Mouse (Mus musculus) bone marrow, adult 2 months (tissue): ENCODE data around the gene Zswim4. TPM values are rescaled to one million over a fixed set of nuclear protein-coding genes. Genes with fewer than 3 reads are reported as not detected.
A peak's percentile ranks its signal among the peaks of the same experiment; 100 is the strongest.

Source experiments
- H3K27ac ChIP-seq: fragments of 200-500 bp; 2 replicates; pipeline ENCODE4 v1.5.1; 2012; ENCODE audit warnings: low read depth, mild to moderate bottlenecking, control low read depth, inconsistent platforms, low read length; ENCODE audit not compliant: control insufficient read depth, poor library complexity, insufficient read depth
- H3K4me1 ChIP-seq: fragments of 200-500 bp; 2 replicates; pipeline ENCODE4 v1.6.1; 2011; ENCODE audit warnings: low read length; ENCODE audit not compliant: control insufficient read depth, insufficient read depth
- H3K4me3 ChIP-seq: fragments of 200-500 bp; replicated peaks from 2 replicates; pipeline ENCODE3; 2011; ENCODE audit warnings: mild to moderate bottlenecking, low read depth, low read length, control low read depth; ENCODE audit not compliant: control insufficient read depth
- CTCF ChIP-seq: fragments of 200-500 bp; IDR thresholded peaks from 2 replicates; pipeline ENCODE4 v1.5.1; 2011; ENCODE audit warnings: low read length, control low read depth; ENCODE audit not compliant: control insufficient read depth, insufficient read depth
- POLR2A ChIP-seq: fragments of 200-500 bp; IDR thresholded peaks from 2 replicates; pipeline ENCODE4 v1.6.1; 2011; ENCODE audit warnings: low read depth, mild to moderate bottlenecking, control low read depth, low read length, borderline replicate concordance; ENCODE audit not compliant: control insufficient read depth
- WGBS: fragments of 180-500 bp; shearing (Covaris S2); methylation state at CpG from one replicate; pipeline ENCODE4 v1.1.7; 2018; 5-methylcytosine and 5-hydroxymethylcytosine counted together
- polyA plus RNA-seq: library from polyadenylated mRNA; stranded (reverse); fragments of >200 nt; gene quantifications from 2 replicates; pipeline ENCODE4 v1.2.4, GENCODE M21; 2011; ENCODE audit warnings: low replicate concordance; ENCODE audit not compliant: missing spikeins, insufficient read depth, insufficient read length

Zswim4 gene
- polyA plus RNA-seq, 1 experiment = 4.0 TPM

DNA sequence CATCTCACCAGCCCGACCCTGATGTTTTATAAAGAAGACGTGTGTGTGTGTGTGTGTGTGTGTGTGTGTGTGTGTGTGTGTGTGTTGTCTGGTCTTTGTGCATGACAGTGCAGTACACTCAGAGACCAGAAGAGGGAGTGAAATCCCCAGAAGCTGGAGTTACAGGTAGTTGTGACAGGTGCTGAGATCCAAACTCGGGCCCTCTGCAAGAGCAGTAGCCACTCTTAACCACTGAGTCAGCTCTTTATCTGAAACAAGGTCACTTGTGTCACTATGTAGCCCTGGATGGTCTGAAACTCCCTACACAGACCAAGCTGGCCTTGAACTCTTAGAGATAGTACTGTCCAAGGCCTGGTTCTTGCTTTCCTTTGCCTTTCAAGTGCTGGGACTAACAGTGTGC is 30.2 kb downstream of the Zswim4 start:
- WGBS = 87% methylated on average over 3 of the region's 3 CpGs
- H3K27ac ChIP-seq = no peak overlapping the region
- TF ChIP-seq CTCF (no peak), POLR2A (no peak)
- peaks cover 14% of the 10 kb centered on the region for H3K4me1 ChIP-seq
- no peak overlapping the region for H3K4me3 ChIP-seq

- Histone ChIP-seq H3K4me3 (no peak overlapping the region), H3K4me1 (peaks cover 14% of the 10 kb centered on the region), H3K27ac (no peak overlapping the region)
- no peak for TF ChIP-seq CTCF
- no peak for TF ChIP-seq POLR2A
- 79% methylated on average over 5 of the region's 5 CpGs for whole genome bisulfite sequencing
Observed at GRCm38 (mm10) chr8:84205073-84205472, 31.8 kb downstream of the Zswim4 start.

DNA sequence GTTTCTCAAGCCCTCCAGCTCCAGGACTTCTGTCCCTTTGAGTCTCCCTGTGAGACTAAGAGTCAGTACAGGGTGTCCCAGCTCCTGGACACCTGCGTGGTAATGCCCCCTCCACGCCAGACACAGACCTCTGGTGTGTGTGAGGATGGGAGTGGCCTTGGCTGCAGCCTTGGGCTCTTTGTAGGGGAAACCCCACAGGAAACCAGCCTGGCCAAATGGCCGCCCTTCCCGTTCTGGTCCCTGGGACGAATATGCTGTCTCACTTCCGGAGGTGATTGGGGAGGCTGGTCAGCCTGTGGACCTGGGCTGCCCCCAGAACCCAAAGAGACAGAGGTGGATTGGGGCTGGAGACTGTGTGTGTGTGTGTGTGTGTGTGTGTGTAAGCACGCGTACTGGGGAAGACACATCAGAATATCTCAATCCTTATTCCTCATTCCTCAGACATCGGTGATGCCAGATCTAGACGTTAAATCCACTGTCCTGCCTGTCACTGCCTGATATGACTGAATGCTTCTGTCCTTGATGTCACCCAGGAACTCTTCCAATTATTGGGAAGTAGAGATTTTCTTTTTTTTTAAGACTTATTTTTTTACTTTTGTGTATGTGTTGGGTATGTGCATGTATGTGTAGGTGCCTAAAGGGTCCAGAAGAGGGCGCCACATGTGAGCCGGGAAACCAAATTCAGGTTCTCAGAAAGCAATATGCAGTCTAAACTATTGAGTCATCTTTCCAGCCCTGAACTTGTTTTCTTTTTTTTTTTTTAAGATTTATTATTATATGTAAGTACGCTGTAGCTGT is 32.7 kb downstream of the Zswim4 start:
- peak overlapping the region; percentile 66 for H3K4me3 ChIP-seq
- WGBS = 17% methylated on average over 13 of the region's 13 CpGs
- peak overlapping the region; percentile 94 for H3K27ac ChIP-seq
- peaks cover 11% of the 10 kb centered on the region for H3K4me1 ChIP-seq
- TF ChIP-seq CTCF = peak; percentile 40
- peak; percentile 49; the same call in 1 of the 2 replicates for TF ChIP-seq POLR2A

DNA sequence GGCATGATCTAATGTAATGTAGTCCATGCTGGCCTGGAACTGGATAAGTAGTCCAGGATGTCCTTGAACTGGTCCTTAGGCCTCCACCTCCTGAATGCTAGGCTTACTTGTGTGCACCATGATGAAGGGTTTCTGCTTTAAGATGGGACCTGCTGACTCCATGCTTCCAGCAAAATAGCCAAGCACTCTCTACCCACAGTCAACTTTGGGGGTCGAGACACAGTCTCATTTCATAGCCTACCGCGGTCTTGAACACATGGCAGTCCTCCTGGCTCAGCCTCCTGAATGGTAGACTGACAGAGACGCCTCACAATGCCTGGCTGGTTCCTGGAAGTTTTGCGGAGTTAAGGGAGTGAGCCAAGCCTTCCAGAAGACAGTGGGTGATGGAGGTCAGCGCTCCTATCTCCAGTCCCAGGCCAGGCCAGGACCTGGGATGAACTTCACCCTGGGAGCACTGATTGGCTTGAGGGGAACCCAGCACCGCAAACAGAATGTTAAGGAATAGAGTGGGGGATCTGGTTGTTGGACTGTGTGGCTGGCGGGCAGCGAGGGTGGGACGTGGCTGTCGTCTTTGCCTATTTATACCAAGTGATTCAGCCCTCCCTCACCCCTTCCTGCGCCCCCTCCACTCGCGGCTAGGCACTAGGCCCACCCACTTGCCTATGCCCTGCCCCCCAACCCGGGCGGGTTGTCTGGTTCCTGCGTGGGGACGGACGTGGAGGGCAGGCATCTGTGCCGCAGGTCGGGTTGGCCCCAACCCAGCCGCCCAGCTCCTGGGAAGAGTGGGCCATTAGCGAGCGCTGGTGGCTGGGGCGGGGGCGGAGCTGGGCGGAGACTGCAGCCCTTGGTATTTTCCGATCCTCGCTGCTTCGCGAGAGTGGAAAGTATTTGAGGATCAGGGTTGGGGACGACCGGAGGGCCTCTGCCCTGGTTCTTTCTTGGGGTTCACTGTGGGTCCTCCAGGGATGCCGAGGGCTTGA is 33.6 kb downstream of the Zswim4 start:
- peak overlapping the region; percentile 94 for H3K27ac ChIP-seq
- WGBS = 8% methylated on average over 34 of the region's 34 CpGs
- H3K4me1 ChIP-seq = peaks cover 11% of the 10 kb centered on the region
- peak overlapping the region; percentile 66 for H3K4me3 ChIP-seq
- TF ChIP-seq CTCF (no peak), POLR2A (peak; percentile 62; the same call in 1 of the 2 replicates)

- TF ChIP-seq POLR2A (peak; percentile 56; the same call in 1 of the 2 replicates), CTCF (no peak)
- Histone ChIP-seq H3K27ac (peak overlapping the region; percentile 94), H3K4me1 (peaks cover 11% of the 10 kb centered on the region), H3K4me3 (peak overlapping the region; percentile 74)
- 18% methylated on average over 9 of the region's 9 CpGs for WGBS
Observed at GRCm38 (mm10) chr8:84202466-84202865, 34.4 kb downstream of the Zswim4 start.

DNA sequence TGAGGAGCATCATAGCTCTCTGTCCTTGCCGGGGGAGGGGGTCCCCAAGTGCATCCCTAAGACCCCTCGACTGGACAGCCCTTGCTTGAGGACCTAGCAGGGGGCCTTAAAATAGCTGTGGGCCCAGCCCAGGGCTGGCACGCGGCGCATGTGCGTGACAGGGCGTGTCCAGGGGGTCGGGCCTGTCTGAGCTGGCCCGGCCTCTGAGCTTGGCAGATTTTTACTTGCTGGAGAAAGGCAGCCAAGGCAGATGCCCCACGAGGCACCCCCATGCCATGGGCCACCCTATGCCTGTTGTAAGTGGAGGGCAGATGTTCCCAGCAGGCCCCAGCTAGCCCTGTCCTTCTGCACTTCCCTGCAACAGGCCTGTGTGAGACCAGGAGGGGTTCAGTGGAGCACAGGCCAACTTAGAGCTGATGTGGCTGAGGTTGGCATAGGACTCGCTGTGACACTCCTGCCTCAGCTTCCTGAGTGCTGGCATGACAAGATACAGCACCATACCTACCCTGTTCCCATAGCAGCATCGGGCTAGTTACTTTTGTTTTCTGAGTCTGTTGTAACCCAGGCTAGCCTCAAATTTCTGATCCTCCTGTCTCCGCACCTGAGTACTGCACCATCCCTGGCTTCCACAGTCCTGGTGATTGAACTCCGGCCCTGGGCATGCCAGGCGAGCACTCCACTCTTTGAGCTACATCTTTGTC is 35.2 kb downstream of the Zswim4 start:
- Histone ChIP-seq H3K4me3 (peak overlapping the region; percentile 74), H3K4me1 (peaks cover 11% of the 10 kb centered on the region), H3K27ac (peak overlapping the region; percentile 94)
- 17% methylated on average over 15 of the region's 15 CpGs for WGBS
- peak; percentile 10; the same call in 1 of the 2 replicates for TF ChIP-seq CTCF
- TF ChIP-seq POLR2A = no peak

DNA sequence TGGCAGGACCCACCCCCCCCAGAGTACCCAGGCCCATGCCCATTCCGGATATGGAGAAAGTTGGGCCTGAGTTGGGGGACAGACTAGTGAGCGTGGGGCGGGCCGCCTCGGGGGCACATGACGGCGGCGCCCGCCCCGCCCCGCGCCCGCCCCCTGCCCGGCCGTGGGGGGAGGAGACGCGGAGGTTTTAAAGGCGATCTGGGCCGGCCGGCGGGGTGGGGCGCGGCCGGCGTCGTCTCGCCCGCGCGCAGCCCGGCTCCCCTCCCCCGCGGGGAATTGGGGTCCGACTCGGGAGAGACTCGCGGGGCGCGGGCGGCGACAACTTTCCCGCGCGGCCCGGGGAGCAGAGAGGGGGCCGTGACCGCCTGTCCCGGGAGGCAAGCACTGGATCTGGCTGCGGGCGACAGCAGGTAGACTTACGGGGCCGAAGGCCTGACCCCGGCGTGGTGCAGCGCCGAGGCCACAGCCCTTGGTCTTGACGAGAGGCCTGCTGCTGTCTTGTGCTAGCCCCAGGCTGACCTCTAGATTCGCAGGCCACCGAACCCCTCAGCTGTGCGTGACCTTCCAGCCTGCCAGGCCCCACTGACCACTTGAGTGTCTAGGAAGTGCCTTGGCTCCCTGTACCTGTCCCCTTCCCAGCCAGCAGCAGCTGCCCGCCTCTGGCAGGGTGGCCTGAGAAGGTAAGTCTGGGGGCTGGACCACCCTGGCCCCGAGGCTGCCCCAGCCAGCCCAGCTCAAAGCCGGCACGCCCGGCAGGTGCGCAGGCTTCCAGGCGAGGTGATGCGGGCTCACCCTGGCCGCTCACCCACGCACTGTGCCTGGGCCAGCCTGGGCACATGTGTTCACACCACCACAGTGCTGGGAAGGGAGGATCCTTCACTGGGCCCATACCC is 36.0 kb downstream of the Zswim4 start:
- peak overlapping the region; percentile 94 for H3K27ac ChIP-seq
- peak overlapping the region; percentile 74 for H3K4me3 ChIP-seq
- TF ChIP-seq POLR2A = peak; percentile 50; the same call in 1 of the 2 replicates
- no peak for TF ChIP-seq CTCF
- WGBS = under 1% methylated on average over 65 of the region's 70 CpGs
- H3K4me1 ChIP-seq = peaks cover 11% of the 10 kb centered on the region
